Mouse (Mus musculus) kidney, postnatal 0 days (tissue): ENCODE measurements at regions not wholly inside any gene's neighbourhood (a gene's known extent, or its start where the extent isn't known, plus 50 kb on each side); places are given as distances from the start of the nearest gene placed in this dataset.

ENCODE experiments used
- ATAC-seq: fragments of 200-750 bp; cut with Nextera tagmentation; replicated peaks from 2 replicates; pipeline ENCODE4 v1.8.0; 2017; ENCODE audit warnings: low read depth, moderate number of reproducible peaks, moderate TSS enrichment, moderate library complexity; ENCODE audit not compliant: low FRiP score
- DNase-seq: peaks from one replicate; pipeline ENCODE4 v3.0.0-alpha.2; 2016; ENCODE audit warnings: low spot score
- H3K27ac ChIP-seq: fragments of 300-500 bp; sonication (generic); 2 replicates; pipeline ENCODE4 v1.5.1; 2014; ENCODE audit warnings: mild to moderate bottlenecking
- H3K27me3 ChIP-seq: fragments of 300-500 bp; sonication (generic); 2 replicates; pipeline ENCODE4 v1.6.1; 2014; ENCODE audit warnings: low read length, mixed read lengths; ENCODE audit not compliant: insufficient read depth
- H3K36me3 ChIP-seq: fragments of 300-500 bp; sonication (generic); 2 replicates; pipeline ENCODE4 v1.6.1; 2014; ENCODE audit warnings: low read length, mixed read lengths; ENCODE audit not compliant: insufficient read depth
- H3K4me1 ChIP-seq: fragments of 300-500 bp; sonication (generic); replicated peaks from 2 replicates; pipeline ENCODE4 v1.6.1; 2014; ENCODE audit warnings: antibody characterized with exemption, low read length, mixed read lengths; ENCODE audit not compliant: insufficient read depth
- H3K4me2 ChIP-seq: fragments of 300-500 bp; sonication (generic); 2 replicates; pipeline ENCODE4 v1.6.1; 2014; ENCODE audit warnings: mild to moderate bottlenecking, low read length, moderate library complexity, mixed read lengths
- H3K4me3 ChIP-seq: fragments of 300-500 bp; sonication (generic); replicated peaks from 2 replicates; pipeline ENCODE4 v1.5.1; 2014; ENCODE audit warnings: low read depth, low read length
- H3K9ac ChIP-seq: fragments of 300-500 bp; sonication (generic); 2 replicates; pipeline ENCODE4 v1.6.1; 2014; ENCODE audit warnings: low read depth, low read length
- H3K9me3 ChIP-seq: fragments of 300-500 bp; sonication (generic); replicated peaks from 2 replicates; pipeline ENCODE4 v1.6.1; 2016; ENCODE audit warnings: low read length, inconsistent platforms, mixed read lengths
- CTCF ChIP-seq: IDR thresholded peaks from 2 replicates; pipeline ENCODE4 v1.5.1; 2016; ENCODE audit warnings: antibody characterized with exemption, low read depth, mild to moderate bottlenecking, moderate library complexity
- WGBS: fragments of 180-500 bp; shearing (Covaris S2); extraction: QIAGEN DNeasy Blood & Tissue Kit; methylation state at CpG from one replicate; pipeline ENCODE4 v1.1.7; 2014; 5-methylcytosine and 5-hydroxymethylcytosine counted together

DNA sequence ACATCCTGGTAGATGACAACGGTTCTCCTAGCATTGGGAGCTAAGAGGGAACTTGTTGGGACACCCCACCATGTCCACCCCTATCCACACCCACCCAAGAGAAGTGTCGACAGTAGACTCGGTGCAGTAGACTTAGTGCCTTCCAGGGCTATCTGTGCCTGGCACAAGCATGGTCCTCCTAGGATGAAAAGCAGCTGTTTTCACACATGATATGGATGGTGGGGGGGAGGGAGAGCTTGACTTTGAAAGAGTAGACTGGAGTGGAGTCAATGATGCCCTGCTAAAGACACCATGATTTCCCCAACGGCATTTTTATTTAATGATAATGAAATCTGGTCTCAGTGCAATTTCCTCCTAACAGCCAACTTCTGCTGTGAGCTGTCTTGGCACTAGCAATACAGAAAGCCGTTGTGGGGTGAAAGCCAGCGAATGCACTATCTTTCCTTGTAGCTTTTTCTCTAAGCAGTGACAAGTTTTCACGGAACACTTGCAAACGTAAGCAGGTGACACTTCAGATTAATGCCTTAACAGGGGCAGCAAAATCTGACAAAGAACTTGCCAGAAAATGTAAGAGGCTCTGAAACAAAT lies 244.6 kb upstream of the Fn1 start:
- no peak overlapping the region for H3K27ac ChIP-seq
- no peak for DNase-seq
- H3K36me3 ChIP-seq, result no peaks in the 10 kb centered on the region
- H3K27me3 ChIP-seq, result no peaks in the 10 kb centered on the region
- 69% methylated on average over 8 of the region's 8 CpGs for WGBS
- ATAC-seq, result no peak
- no peaks in the 10 kb centered on the region for H3K9me3 ChIP-seq
- H3K9ac ChIP-seq, result no peak overlapping the region
- no peak overlapping the region for H3K4me2 ChIP-seq
- no peaks in the 10 kb centered on the region for H3K4me1 ChIP-seq
- no peak overlapping the region for H3K4me3 ChIP-seq
- no peak for TF ChIP-seq CTCF

DNA sequence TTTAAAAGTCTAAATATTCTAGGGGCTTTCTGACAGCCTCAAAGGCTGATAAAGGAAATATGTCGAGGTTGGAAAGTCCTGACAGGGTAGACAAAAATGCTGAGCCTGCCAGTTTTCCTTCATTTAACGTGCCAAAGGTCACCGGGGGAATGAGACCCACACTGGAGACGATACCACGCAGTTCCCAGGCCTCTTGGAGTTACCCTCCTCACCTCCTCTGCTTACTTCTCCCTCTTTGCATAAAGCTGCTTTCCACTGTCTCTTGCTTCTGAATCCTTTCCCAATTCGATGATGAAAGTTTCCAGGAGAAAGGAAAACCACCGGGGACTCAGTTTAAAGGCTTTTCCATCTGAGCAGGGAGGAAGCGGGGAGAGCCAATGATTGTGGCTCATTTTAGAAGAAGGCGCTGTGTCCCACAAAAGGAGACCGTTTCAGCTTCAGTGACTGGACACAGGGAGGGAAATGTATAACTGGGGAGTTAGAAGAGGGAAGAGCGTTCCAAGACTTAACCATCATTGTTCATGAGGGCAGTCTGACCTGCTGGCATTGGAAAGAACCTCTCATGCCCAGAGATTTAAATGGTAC lies 243.2 kb upstream of the Fn1 start:
- ATAC-seq (no peak), DNase-seq (peak; percentile 24)
- Histone ChIP-seq H3K27me3 (no peaks in the 10 kb centered on the region), H3K4me2 (0 out of 2 replicates have a peak overlapping the region, but pooled peaks have one; percentile 21), H3K9ac (no peak overlapping the region), H3K27ac (no peak overlapping the region), H3K4me1 (no peaks in the 10 kb centered on the region), H3K9me3 (no peaks in the 10 kb centered on the region), H3K36me3 (no peaks in the 10 kb centered on the region), H3K4me3 (no peak overlapping the region)
- no peak for TF ChIP-seq CTCF
- WGBS, result 40% methylated on average over 11 of the region's 11 CpGs

DNA sequence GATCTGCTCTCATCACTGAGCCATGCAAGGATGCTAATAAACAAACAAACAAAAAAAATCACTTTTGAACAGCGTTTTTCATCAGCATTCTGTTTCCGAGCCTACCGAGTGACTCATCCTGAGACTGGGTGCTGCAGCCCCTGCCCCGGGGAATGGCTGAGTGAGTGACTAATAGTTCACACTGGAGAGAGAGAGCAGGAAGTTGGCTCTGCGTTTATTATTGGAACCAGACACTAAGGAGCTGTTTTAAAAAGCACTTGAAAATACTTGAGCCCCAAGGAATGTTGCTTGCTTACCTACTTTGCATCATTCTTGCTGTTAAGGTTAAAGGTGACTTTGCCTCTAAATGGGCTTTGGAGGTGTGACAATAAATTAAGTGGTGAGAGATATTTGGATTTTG lies 240.6 kb upstream of the Fn1 start:
- no peak overlapping the region for H3K4me2 ChIP-seq
- H3K4me1 ChIP-seq, result no peaks in the 10 kb centered on the region
- H3K27me3 ChIP-seq, result no peaks in the 10 kb centered on the region
- no peak overlapping the region for H3K9ac ChIP-seq
- peak; percentile 73 for DNase-seq
- WGBS, result 15% methylated on average over 5 of the region's 5 CpGs
- no peak overlapping the region for H3K27ac ChIP-seq
- TF ChIP-seq CTCF, result no peak
- ATAC-seq, result no peak; the same call in 1 of the 2 replicates
- no peak overlapping the region for H3K4me3 ChIP-seq
- no peaks in the 10 kb centered on the region for H3K9me3 ChIP-seq
- H3K36me3 ChIP-seq, result no peaks in the 10 kb centered on the region

DNA sequence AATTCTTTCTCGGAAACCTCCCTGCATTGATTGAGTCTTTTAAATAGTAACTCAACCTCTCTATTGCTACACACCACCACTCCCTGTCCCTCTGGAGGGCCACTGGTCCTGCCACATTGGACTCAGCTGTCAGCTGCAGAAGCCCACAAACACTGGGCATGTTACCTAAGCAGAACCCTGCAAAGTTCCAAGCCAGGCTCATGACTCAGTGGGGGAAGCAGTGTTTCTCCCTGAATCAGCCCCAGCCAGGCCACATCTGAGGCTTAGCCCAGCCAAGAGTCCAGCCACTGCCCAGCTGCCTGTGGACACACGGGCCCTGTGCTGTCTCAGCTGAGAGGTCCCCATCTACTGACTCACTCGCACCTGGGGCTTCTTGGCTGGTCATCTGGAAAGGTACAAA lies 234.8 kb upstream of the Fn1 start:
- H3K36me3 ChIP-seq, result no peaks in the 10 kb centered on the region
- no peak for TF ChIP-seq CTCF
- no peaks in the 10 kb centered on the region for H3K27me3 ChIP-seq
- WGBS, result 60% methylated on average over 3 of the region's 3 CpGs
- no peak overlapping the region for H3K27ac ChIP-seq
- H3K4me3 ChIP-seq, result no peak overlapping the region
- no peak overlapping the region for H3K4me2 ChIP-seq
- DNase-seq (no peak), ATAC-seq (no peak)
- no peak overlapping the region for H3K9ac ChIP-seq
- H3K4me1 ChIP-seq, result no peaks in the 10 kb centered on the region
- no peaks in the 10 kb centered on the region for H3K9me3 ChIP-seq

DNA sequence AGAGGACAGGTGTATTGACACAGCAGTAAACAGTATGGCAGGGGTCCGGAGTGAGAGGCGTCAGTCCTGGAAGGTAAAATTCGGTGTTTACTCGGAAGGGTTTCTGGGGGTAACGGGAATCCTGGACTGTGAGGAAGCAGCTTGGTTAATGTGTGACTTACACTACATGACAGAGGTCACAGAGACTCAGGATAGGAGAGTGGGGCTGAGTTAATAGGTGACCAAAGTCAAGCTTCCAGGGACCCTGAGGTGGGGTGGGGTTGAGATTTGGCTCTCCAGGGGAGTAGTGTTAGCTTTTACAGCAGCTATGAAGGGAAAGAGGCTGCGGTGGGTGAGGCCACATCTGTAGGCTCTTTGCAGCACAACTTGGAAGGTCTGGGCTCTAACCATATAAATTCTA lies 233.9 kb upstream of the Fn1 start:
- ATAC-seq (peak; percentile 52; the same call in 1 of the 2 replicates), DNase-seq (no peak)
- Histone ChIP-seq H3K9me3 (no peaks in the 10 kb centered on the region), H3K4me3 (no peak overlapping the region), H3K27me3 (no peaks in the 10 kb centered on the region), H3K4me1 (no peaks in the 10 kb centered on the region), H3K36me3 (no peaks in the 10 kb centered on the region), H3K4me2 (no peak overlapping the region), H3K27ac (no peak overlapping the region), H3K9ac (no peak overlapping the region)
- no peak for TF ChIP-seq CTCF
- 59% methylated on average over 6 of the region's 6 CpGs for whole genome bisulfite sequencing

DNA sequence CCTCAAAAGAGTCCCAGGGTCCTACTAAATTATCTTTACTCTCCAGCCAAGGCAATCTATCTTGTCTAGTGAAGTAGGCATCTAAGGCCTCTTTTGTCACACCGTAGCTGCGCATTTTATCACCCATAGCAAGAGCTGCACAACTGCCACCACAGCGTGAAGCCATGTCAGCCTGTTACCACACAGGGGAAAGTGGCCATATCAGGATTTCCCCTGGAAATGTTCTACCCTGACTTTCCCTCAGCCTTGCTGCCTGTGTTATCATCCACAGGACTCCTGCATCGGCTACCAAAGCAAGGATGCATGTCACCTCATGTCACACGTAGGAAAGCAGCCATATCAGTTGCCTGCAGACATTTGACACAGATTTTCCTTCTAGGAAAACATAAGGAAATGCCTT lies 233.2 kb upstream of the Fn1 start:
- Histone ChIP-seq H3K9ac (no peak overlapping the region), H3K4me2 (no peak overlapping the region), H3K9me3 (no peaks in the 10 kb centered on the region), H3K27ac (no peak overlapping the region), H3K4me3 (no peak overlapping the region), H3K36me3 (no peaks in the 10 kb centered on the region), H3K27me3 (no peaks in the 10 kb centered on the region), H3K4me1 (no peaks in the 10 kb centered on the region)
- DNase-seq (no peak), ATAC-seq (no peak)
- TF ChIP-seq CTCF, result no peak
- 64% methylated on average over 5 of the region's 5 CpGs for WGBS

DNA sequence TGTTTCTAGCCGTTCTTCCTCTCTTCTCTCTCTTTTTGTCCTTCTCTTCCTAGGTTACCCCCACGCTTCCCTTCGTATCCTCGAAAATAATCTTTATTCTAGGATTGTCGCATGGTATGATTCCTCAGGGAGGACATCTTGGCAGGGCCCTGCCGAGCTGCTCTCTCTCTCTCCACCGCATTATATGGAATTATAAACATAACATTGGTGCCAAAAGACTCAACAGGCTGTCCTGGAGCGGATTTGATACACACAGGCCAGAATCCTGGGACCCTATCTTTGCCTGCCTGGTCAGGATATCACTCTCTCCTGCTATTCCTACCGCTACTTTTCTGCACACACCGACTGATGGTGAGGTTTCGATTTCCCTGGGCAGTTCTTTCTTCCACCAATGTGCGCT lies 228.9 kb upstream of the Fn1 start:
- Histone ChIP-seq H3K4me3 (no peak overlapping the region), H3K36me3 (no peaks in the 10 kb centered on the region), H3K4me2 (no peak overlapping the region), H3K9ac (no peak overlapping the region), H3K27me3 (no peaks in the 10 kb centered on the region), H3K27ac (no peak overlapping the region), H3K9me3 (no peaks in the 10 kb centered on the region), H3K4me1 (no peaks in the 10 kb centered on the region)
- no peak for DNase-seq
- ATAC-seq, result no peak
- 86% methylated on average over 12 of the region's 12 CpGs for WGBS
- no peak for TF ChIP-seq CTCF
